Comparison of ENCODE assay signal across 19 mouse cellular contexts in genomic region chr7:56138706-56139105, GRCm38 (mm10).
"Had no signal": no experiment of that assay in that cellular context is flagged by ENCODE, and none has a peak within 500 bp of the region (broad histone marks: within the 10 kb centered on the region; RNA-seq: fewer than 3 reads in every experiment).

No protein-coding gene starts in this region.

- H3K4me3 ChIP-seq: limb, embryonic 10.5 days; limb, embryonic 13.5 days; liver, embryonic 13.5 days; midbrain, embryonic 12.5 days; midbrain, embryonic 15.5 days; neural tube, embryonic 12.5 days had no signal

- H3K4me1 ChIP-seq: limb, embryonic 10.5 days; limb, embryonic 13.5 days; liver, embryonic 13.5 days; midbrain, embryonic 12.5 days; midbrain, embryonic 15.5 days; neural tube, embryonic 12.5 days had no signal

- H3K9me3 ChIP-seq: limb, embryonic 10.5 days; limb, embryonic 13.5 days; liver, embryonic 13.5 days; midbrain, embryonic 12.5 days; midbrain, embryonic 15.5 days; neural tube, embryonic 12.5 days had no signal

- H3K9ac ChIP-seq: limb, embryonic 13.5 days; liver, embryonic 13.5 days; lung, embryonic 14.5 days; midbrain, embryonic 12.5 days; midbrain, embryonic 15.5 days; neural tube, embryonic 12.5 days had no signal

- H3K27ac ChIP-seq: limb, embryonic 10.5 days; limb, embryonic 13.5 days; liver, embryonic 13.5 days; macrophage; midbrain, embryonic 12.5 days; midbrain, embryonic 15.5 days; neural tube, embryonic 12.5 days; stomach, postnatal 0 days had no signal

- H3K4me2 ChIP-seq: limb, embryonic 13.5 days; liver, embryonic 13.5 days; lung, embryonic 14.5 days; midbrain, embryonic 12.5 days; midbrain, embryonic 15.5 days; neural tube, embryonic 12.5 days had no signal

- H3K27me3 ChIP-seq: limb, embryonic 13.5 days; liver, embryonic 13.5 days; midbrain, embryonic 12.5 days; midbrain, embryonic 15.5 days; neural tube, embryonic 12.5 days had no signal

- ATAC-seq: lung, postnatal 0 days; midbrain, embryonic 15.5 days had no signal

- DNase-seq: kidney, adult 9 months; kidney, postnatal 14 days; kidney, postnatal 4 days; liver; liver, embryonic 13.5 days; lung, embryonic 14.5 days; right cerebral cortex, adult 18-20 months; right cerebral cortex, postnatal 14 days; right cerebral cortex, postnatal 4 days; thymus, adult 2 months; thymus, postnatal 14 days had no signal
